Mouse (Mus musculus) forebrain, embryonic 16.5 days (tissue): ENCODE measurements around the gene Sfxn5. TPM values are rescaled to one million over a fixed set of nuclear protein-coding genes. Genes with fewer than 3 reads are reported as not detected.

Experiments used
- ATAC-seq: fragments of 200-750 bp; cut with Nextera tagmentation; 2 replicates; pipeline ENCODE4 v1.8.0; 2017; ENCODE audit warnings: mild to moderate bottlenecking, moderate library complexity
- H3K27ac ChIP-seq: fragments of 300-500 bp; sonication (generic); 2 replicates; pipeline ENCODE4 v1.5.1; 2014; ENCODE audit warnings: low read length, control low read depth
- H3K27me3 ChIP-seq: fragments of 300-500 bp; sonication (generic); replicated peaks from 2 replicates; pipeline ENCODE4 v1.6.1; 2014; ENCODE audit warnings: low read length; ENCODE audit not compliant: control insufficient read depth, insufficient read depth
- H3K36me3 ChIP-seq: fragments of 300-500 bp; sonication (generic); 2 replicates; pipeline ENCODE4 v1.6.1; 2014; ENCODE audit not compliant: control insufficient read depth, insufficient read depth
- H3K4me1 ChIP-seq: fragments of 300-500 bp; sonication (generic); replicated peaks from 2 replicates; pipeline ENCODE4 v1.6.1; 2014; ENCODE audit warnings: low read length; ENCODE audit not compliant: control insufficient read depth, insufficient read depth
- H3K4me2 ChIP-seq: fragments of 300-500 bp; sonication (generic); 2 replicates; pipeline ENCODE4 v1.6.1; 2014; ENCODE audit warnings: mild to moderate bottlenecking, low read length, control low read depth
- H3K4me3 ChIP-seq: fragments of 300-500 bp; sonication (generic); replicated peaks from 2 replicates; pipeline ENCODE4 v1.5.1; 2014; ENCODE audit warnings: mild to moderate bottlenecking, low read length, control low read depth
- H3K9ac ChIP-seq: fragments of 300-500 bp; sonication (generic); replicated peaks from 2 replicates; pipeline ENCODE4 v1.6.1; 2014; ENCODE audit warnings: low read depth, low read length, control low read depth
- H3K9me3 ChIP-seq: fragments of 300-500 bp; sonication (generic); 2 replicates; pipeline ENCODE4 v1.6.1; 2016; ENCODE audit warnings: low read length; ENCODE audit not compliant: control insufficient read depth
- WGBS: fragments of 180-500 bp; shearing (Covaris S2); extraction: QIAGEN DNeasy Blood & Tissue Kit; methylation state at CpG from one replicate; pipeline ENCODE4 v1.1.7; 2014; 5-methylcytosine and 5-hydroxymethylcytosine counted together
- polyA plus RNA-seq: library from polyadenylated mRNA; unstranded; fragments of >200 nt; fragmentation: Nextera tagmentation; extraction: Ambion mirVana; gene quantifications from 2 replicates; pipeline ENCODE4 v1.2.1, GENCODE M21; 2015

Gene Sfxn5
- polyA plus RNA-seq, 1 experiment from 2014 or later: 27.1 TPM

DNA sequence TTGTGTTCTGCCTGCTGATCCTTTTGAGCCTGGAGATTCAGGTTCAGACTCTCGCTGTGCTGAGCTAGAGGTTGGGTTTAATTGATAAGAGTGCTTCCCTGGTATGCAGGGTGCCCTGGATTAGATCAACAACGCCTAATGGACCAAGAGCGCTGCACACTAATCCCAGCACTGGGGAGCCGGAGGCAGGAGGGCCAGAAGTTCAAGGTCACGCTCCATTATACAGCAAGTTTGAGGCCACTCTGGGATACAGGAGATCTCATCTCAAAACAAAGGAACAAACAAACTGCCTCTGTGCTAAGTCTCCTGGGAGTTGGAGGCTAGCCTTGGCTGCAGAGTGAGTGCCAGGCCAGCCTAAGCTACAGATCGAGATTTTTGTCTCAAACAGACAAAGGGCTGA lies 77.6 kb downstream of the Sfxn5 start:
- no peak overlapping the region for H3K27ac ChIP-seq
- H3K9me3 ChIP-seq: no peaks in the 10 kb centered on the region
- H3K27me3 ChIP-seq: no peaks in the 10 kb centered on the region
- H3K4me2 ChIP-seq: no peak overlapping the region
- no peaks in the 10 kb centered on the region for H3K36me3 ChIP-seq
- no peak overlapping the region for H3K9ac ChIP-seq
- H3K4me3 ChIP-seq: no peak overlapping the region
- 59% methylated on average over 6 of the region's 6 CpGs for WGBS
- ATAC-seq: no peak
- peaks cover 15% of the 10 kb centered on the region for H3K4me1 ChIP-seq

DNA sequence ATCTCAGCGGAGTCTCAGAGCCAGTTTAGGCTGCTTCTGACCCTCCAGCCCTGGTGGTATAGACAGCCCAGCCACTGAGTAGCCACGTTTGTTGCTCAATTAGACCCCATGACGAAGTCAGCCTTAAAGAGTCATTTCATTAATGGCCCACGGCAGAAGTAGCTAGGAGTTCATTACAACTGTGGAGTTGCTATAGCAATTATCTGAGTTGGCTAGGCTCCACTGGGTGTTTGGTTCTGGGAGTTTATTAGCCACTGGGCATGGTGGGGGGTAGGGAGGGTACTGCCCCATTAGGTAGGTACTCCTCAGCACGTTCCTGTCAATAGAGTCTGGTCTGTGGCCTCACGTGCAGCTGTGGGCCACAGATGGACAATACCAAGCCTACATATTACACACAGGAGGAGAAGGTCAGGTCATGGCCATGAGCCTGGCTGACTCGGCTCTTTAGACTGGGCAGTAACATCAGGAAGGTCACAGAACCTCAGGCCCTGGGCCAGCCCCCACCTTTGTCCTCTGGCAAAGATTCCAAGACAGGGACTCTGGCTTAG lies 79.2 kb downstream of the Sfxn5 start:
- ATAC-seq: no peak
- Histone ChIP-seq H3K9me3 (no peaks in the 10 kb centered on the region), H3K36me3 (no peaks in the 10 kb centered on the region), H3K4me2 (no peak overlapping the region), H3K9ac (no peak overlapping the region), H3K27me3 (no peaks in the 10 kb centered on the region), H3K4me3 (no peak overlapping the region), H3K4me1 (peaks cover 9% of the 10 kb centered on the region), H3K27ac (no peak overlapping the region)
- WGBS: 44% methylated on average over 7 of the region's 7 CpGs

- ATAC-seq: no peak
- H3K36me3 ChIP-seq: no peaks in the 10 kb centered on the region
- no peaks in the 10 kb centered on the region for H3K9me3 ChIP-seq
- no peaks in the 10 kb centered on the region for H3K27me3 ChIP-seq
- peaks cover 2% of the 10 kb centered on the region; the same call in 1 of the 2 replicates for H3K4me1 ChIP-seq
- no peak overlapping the region for H3K27ac ChIP-seq
- H3K9ac ChIP-seq: no peak overlapping the region
- 64% methylated on average over 3 of the region's 3 CpGs for WGBS
- no peak overlapping the region for H3K4me2 ChIP-seq
- H3K4me3 ChIP-seq: no peak overlapping the region
Observed at GRCm38 (mm10) chr6:85253275-85253674, 79.9 kb downstream of the Sfxn5 start.

- no peak overlapping the region for H3K27ac ChIP-seq
- H3K4me3 ChIP-seq: no peak overlapping the region
- no peaks in the 10 kb centered on the region for H3K9me3 ChIP-seq
- H3K4me2 ChIP-seq: no peak overlapping the region
- ATAC-seq: peak; percentile 44; the same call in 1 of the 2 replicates
- no peak overlapping the region for H3K9ac ChIP-seq
- H3K36me3 ChIP-seq: no peaks in the 10 kb centered on the region
- peaks cover 2% of the 10 kb centered on the region; the same call in 1 of the 2 replicates for H3K4me1 ChIP-seq
- no peaks in the 10 kb centered on the region for H3K27me3 ChIP-seq
- 51% methylated on average over 17 of the region's 17 CpGs for WGBS
Observed at GRCm38 (mm10) chr6:85252251-85253058, 80.8 kb downstream of the Sfxn5 start.

GRCm38 (mm10) chr6:85250811-85251241 lies 82.4 kb downstream of the Sfxn5 start:
- H3K9me3 ChIP-seq: no peaks in the 10 kb centered on the region
- no peaks in the 10 kb centered on the region for H3K36me3 ChIP-seq
- 50% methylated on average over 6 of the region's 6 CpGs for WGBS
- H3K4me3 ChIP-seq: no peak overlapping the region
- no peak overlapping the region for H3K9ac ChIP-seq
- peaks cover 2% of the 10 kb centered on the region; the same call in 1 of the 2 replicates for H3K4me1 ChIP-seq
- no peak overlapping the region for H3K4me2 ChIP-seq
- H3K27me3 ChIP-seq: no peaks in the 10 kb centered on the region
- no peak overlapping the region for H3K27ac ChIP-seq
- no peak for ATAC-seq

- H3K9ac ChIP-seq: no peak overlapping the region
- H3K4me3 ChIP-seq: no peak overlapping the region
- ATAC-seq: no peak
- H3K36me3 ChIP-seq: no peaks in the 10 kb centered on the region
- no peak overlapping the region for H3K4me2 ChIP-seq
- no peak overlapping the region for H3K27ac ChIP-seq
- H3K4me1 ChIP-seq: peaks cover 2% of the 10 kb centered on the region; the same call in 1 of the 2 replicates
- H3K27me3 ChIP-seq: no peaks in the 10 kb centered on the region
- 66% methylated on average over 9 of the region's 9 CpGs for WGBS
- H3K9me3 ChIP-seq: no peaks in the 10 kb centered on the region
Observed at GRCm38 (mm10) chr6:85249821-85250220, 83.4 kb downstream of the Sfxn5 start.

- Histone ChIP-seq H3K27ac (no peak overlapping the region), H3K9ac (no peak overlapping the region), H3K4me1 (peaks cover 25% of the 10 kb centered on the region), H3K9me3 (no peaks in the 10 kb centered on the region), H3K27me3 (no peaks in the 10 kb centered on the region), H3K4me3 (no peak overlapping the region), H3K4me2 (no peak overlapping the region), H3K36me3 (no peaks in the 10 kb centered on the region)
- 6% methylated on average over 4 of the region's 4 CpGs for WGBS
- no peak for ATAC-seq
Observed at GRCm38 (mm10) chr6:85239044-85239489, 94.2 kb downstream of the Sfxn5 start.

DNA sequence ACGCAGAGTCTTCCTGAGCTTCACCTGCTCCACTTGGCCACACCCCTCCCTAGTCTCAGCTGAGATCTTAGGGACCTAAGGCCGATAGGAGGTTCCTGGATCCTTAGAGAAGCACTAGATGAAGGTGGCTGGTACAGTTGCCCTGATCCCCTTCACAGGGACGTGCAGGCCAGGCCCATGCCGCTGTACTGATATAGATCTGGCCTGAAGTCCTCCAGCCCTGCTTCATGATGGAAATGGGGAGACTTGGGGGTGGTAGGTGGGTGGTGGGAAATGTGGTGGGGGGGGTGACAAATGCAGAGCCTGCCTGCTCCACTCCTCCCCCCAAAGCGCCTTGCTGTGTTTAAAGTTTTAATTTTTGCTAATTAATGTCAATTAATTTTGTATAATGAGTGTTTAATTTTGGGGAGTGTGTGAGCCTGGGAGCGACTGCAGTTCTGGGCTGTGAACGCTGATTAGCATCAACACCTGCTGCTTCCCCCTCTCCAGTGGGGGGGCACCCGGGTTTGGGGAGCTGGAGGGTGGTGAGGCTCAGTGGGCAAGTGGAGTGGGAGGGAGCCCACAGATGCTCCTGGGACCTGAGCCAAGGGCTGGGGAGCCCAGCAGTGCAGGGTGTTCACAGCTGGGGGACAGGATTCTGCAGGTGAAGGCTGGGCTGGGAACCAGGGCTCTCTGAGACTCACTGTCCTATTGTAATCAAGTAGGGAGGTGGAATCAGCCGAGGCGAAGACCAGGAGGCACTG lies 95.5 kb downstream of the Sfxn5 start:
- Histone ChIP-seq H3K27me3 (no peaks in the 10 kb centered on the region), H3K9ac (no peak overlapping the region), H3K4me3 (no peak overlapping the region), H3K4me2 (no peak overlapping the region), H3K9me3 (no peaks in the 10 kb centered on the region), H3K27ac (peak overlapping the region; percentile 76), H3K4me1 (peaks cover 25% of the 10 kb centered on the region), H3K36me3 (no peaks in the 10 kb centered on the region)
- peak; percentile 90 for ATAC-seq
- WGBS: 26% methylated on average over 10 of the region's 10 CpGs

DNA sequence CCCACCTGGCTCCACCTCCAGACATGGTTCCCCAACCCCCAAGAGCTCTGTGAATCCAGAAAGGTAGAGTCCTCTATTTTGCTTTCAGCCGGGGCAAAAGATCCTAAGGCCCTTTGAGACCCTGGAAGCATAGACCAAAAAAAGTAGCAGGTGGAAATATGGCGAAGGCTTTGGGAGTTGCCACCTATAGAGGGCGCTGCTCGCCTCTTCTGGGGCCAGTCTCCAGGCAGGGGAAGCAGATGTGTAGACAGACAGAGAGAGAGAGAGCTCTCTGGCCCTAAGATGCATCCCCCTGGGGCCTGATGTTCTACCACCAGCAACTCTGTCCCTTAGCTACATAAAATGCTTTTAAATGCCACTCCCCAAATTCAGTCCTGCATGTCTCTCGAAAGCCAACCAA lies 96.2 kb downstream of the Sfxn5 start:
- no peak overlapping the region for H3K4me2 ChIP-seq
- WGBS: 34% methylated on average over 5 of the region's 5 CpGs

More for the DNA sequence above, 96.2 kb downstream of the Sfxn5 start:
- no peak overlapping the region for H3K9ac ChIP-seq
- no peaks in the 10 kb centered on the region for H3K9me3 ChIP-seq
- H3K27ac ChIP-seq: no peak overlapping the region
- H3K4me3 ChIP-seq: no peak overlapping the region
- H3K36me3 ChIP-seq: no peaks in the 10 kb centered on the region
- H3K27me3 ChIP-seq: no peaks in the 10 kb centered on the region
- ATAC-seq: no peak
- H3K4me1 ChIP-seq: peaks cover 28% of the 10 kb centered on the region
